Mouse (Mus musculus) liver, embryonic 16.5 days (tissue): ENCODE data around the gene Fkbpl. TPM values are rescaled to one million over a fixed set of nuclear protein-coding genes. Genes with fewer than 3 reads are reported as not detected.

Experiments
- ATAC-seq: fragments of 200-750 bp; cut with Nextera tagmentation; 2 replicates; pipeline ENCODE4 v1.8.0; 2017; ENCODE audit warnings: low read depth, mild to moderate bottlenecking, moderate number of reproducible peaks, moderate library complexity
- H3K27ac ChIP-seq: fragments of 300-500 bp; sonication (generic); 2 replicates; pipeline ENCODE4 v1.5.1; 2014; ENCODE audit warnings: mild to moderate bottlenecking, low read length
- H3K27me3 ChIP-seq: fragments of 300-500 bp; sonication (generic); 2 replicates; pipeline ENCODE4 v1.6.1; 2014; ENCODE audit warnings: low read depth, low read length, mixed read lengths; ENCODE audit not compliant: control insufficient read depth, insufficient read depth
- H3K36me3 ChIP-seq: fragments of 300-500 bp; sonication (generic); 2 replicates; pipeline ENCODE4 v1.6.1; 2014; ENCODE audit warnings: mild to moderate bottlenecking; ENCODE audit not compliant: control insufficient read depth, insufficient read depth
- H3K4me1 ChIP-seq: fragments of 300-500 bp; sonication (generic); 2 replicates; pipeline ENCODE4 v1.6.1; 2014; ENCODE audit warnings: low read depth, low read length, mixed read lengths; ENCODE audit not compliant: control insufficient read depth
- H3K4me2 ChIP-seq: fragments of 300-500 bp; sonication (generic); 2 replicates; pipeline ENCODE4 v1.6.1; 2014; ENCODE audit warnings: low read depth, low read length, mixed read lengths
- H3K4me3 ChIP-seq: fragments of 300-500 bp; sonication (generic); 2 replicates; pipeline ENCODE4 v1.5.1; 2014; ENCODE audit warnings: low read depth, mild to moderate bottlenecking, low read length
- H3K9ac ChIP-seq: fragments of 300-500 bp; sonication (generic); 2 replicates; pipeline ENCODE4 v1.6.1; 2014; ENCODE audit warnings: low read depth, low read length
- H3K9me3 ChIP-seq: fragments of 300-500 bp; sonication (generic); replicated peaks from 2 replicates; pipeline ENCODE4 v1.6.1; 2016; ENCODE audit warnings: low read length; ENCODE audit not compliant: control insufficient read depth
- WGBS: fragments of 180-500 bp; shearing (Covaris S2); extraction: QIAGEN DNeasy Blood & Tissue Kit; methylation state at CpG from one replicate; pipeline ENCODE4 v1.1.7; 2014; ENCODE audit not compliant: insufficient replicate concordance; 5-methylcytosine and 5-hydroxymethylcytosine counted together
- polyA plus RNA-seq: library from polyadenylated mRNA; unstranded; fragments of >200 nt; fragmentation: Nextera tagmentation; extraction: Ambion mirVana; gene quantifications from 2 replicates; pipeline ENCODE4 v1.2.1, GENCODE M21; 2015

The Fkbpl gene
- polyA plus RNA-seq, 1 experiment from 2014 or later = 3.7 TPM

DNA sequence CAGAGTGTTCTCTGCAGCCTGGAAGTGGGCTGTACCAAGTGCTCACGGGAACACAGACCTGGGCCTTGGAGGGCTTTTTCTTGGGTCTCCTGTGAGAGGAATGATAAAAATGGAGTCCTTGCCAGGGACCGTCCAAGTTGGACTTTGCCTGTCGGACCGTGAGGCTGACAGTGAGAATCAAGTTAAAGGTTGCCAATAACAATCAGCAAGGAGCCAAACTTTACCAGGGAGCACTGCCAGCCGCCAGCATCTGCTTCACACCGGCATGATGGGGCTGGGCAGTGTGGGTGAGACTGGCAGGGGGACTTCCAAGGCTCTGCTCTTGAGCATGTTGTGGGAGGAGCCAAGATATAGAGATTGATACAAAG is 31.5 kb downstream of the Fkbpl start:
- ATAC-seq = no peak
- no peaks in the 10 kb centered on the region for H3K4me1 ChIP-seq
- no peak overlapping the region for H3K4me2 ChIP-seq
- H3K9ac ChIP-seq = no peak overlapping the region
- peaks cover 51% of the 10 kb centered on the region for H3K27me3 ChIP-seq
- H3K36me3 ChIP-seq = no peaks in the 10 kb centered on the region
- H3K27ac ChIP-seq = no peak overlapping the region
- H3K4me3 ChIP-seq = no peak overlapping the region
- no peaks in the 10 kb centered on the region for H3K9me3 ChIP-seq
- 54% methylated on average over 6 of the region's 6 CpGs for WGBS

DNA sequence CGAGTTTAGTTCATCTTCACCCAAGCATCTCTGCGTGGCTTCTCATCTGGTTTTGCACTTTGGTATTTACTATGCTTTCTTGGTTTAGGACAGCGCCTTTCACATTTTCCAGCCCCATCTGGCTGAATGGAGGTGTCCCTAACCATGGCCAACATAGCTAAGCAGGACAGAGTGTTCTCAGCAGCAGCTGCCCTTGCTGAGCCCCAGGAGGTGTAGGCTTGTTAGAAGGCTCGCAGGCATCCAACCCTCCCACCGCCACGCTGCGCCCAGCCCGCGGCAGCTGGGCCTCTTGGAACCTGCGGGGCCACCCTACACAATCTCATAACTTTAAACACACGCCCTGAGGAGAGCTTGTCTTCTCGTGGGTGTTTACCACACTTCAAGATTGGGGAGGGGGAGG is 32.1 kb downstream of the Fkbpl start:
- no peak overlapping the region for H3K4me3 ChIP-seq
- peaks cover 45% of the 10 kb centered on the region for H3K27me3 ChIP-seq
- no peaks in the 10 kb centered on the region for H3K9me3 ChIP-seq
- no peaks in the 10 kb centered on the region for H3K4me1 ChIP-seq
- H3K9ac ChIP-seq = no peak overlapping the region
- no peak overlapping the region for H3K27ac ChIP-seq
- ATAC-seq = no peak
- no peaks in the 10 kb centered on the region for H3K36me3 ChIP-seq
- whole genome bisulfite sequencing = 60% methylated on average over 12 of the region's 12 CpGs
- no peak overlapping the region for H3K4me2 ChIP-seq

DNA sequence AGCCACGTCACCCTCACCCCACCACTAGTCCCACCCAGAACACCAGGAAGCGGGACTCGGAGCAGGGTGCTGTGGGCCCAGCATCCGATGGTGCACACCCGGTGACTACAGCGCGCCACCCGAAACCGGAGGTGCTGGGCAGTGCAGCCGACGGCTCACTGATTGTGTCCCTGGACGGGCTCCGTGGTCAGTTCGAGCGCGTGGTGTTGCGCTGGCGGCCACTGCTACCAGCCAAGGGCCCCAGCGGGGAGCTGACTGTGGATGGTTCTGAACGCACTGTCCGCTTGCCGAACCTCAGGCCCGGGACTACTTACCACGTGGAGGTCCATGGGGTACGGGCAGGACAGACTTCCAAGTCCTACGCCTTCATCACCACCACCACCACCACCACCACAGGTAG is 35.6 kb downstream of the Fkbpl start:
- peaks cover 22% of the 10 kb centered on the region for H3K27me3 ChIP-seq
- H3K9me3 ChIP-seq = no peaks in the 10 kb centered on the region
- no peaks in the 10 kb centered on the region for H3K4me1 ChIP-seq
- no peaks in the 10 kb centered on the region for H3K36me3 ChIP-seq
- H3K9ac ChIP-seq = no peak overlapping the region
- no peak overlapping the region for H3K4me2 ChIP-seq
- no peak for ATAC-seq
- 69% methylated on average over 26 of the region's 26 CpGs for WGBS
- H3K27ac ChIP-seq = no peak overlapping the region
- no peak overlapping the region for H3K4me3 ChIP-seq

DNA sequence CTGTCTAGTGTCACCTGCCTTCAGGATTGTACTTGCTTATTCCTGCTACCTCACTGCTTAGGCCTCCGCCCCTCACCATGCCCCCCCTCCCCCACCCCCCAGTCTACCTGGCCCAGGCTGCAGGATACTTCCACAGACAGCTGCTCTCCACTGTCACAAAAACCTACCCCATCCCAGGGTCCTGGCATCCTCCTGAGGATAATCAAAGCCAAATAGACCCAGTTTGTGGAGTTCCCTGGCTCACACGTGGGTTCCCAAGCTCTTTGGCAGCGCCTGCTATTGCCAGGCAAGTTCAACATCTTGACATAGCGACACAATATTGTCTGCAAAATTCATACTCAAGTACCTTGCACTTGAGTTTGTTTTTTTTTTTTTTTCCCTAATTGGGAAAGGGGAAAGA is 36.1 kb downstream of the Fkbpl start:
- 66% methylated on average over 4 of the region's 4 CpGs for WGBS
- Histone ChIP-seq H3K9me3 (no peaks in the 10 kb centered on the region), H3K4me1 (no peaks in the 10 kb centered on the region), H3K27ac (no peak overlapping the region), H3K9ac (no peak overlapping the region), H3K4me2 (no peak overlapping the region), H3K27me3 (peaks cover 22% of the 10 kb centered on the region), H3K4me3 (no peak overlapping the region), H3K36me3 (no peaks in the 10 kb centered on the region)
- no peak for ATAC-seq

DNA sequence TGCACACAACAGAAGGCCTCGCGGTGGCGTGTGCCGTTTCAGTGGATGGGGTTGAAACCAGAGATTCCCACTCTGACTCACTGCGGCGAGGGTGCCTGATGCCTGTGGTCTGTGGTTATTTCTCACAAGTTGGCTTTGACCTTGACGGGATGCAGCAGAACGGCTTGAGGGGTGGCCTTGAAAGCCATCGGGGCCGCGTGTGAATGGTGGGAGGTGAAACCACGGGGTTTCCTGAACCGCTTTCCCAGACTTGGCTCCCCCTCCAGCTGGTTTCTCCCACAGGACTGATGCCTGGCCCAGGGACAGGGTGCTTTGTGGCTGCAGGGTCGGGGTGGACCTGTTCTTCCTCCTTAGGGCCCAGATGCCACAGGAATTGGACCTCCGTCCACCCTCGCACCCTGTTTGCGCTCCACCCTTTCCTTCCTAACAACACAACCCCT is 36.6 kb downstream of the Fkbpl start:
- no peak overlapping the region for H3K4me2 ChIP-seq

GRCm38 (mm10) chr17:34681881-34682536 is 37.4 kb downstream of the Fkbpl start:
- Histone ChIP-seq H3K27ac (no peak overlapping the region), H3K36me3 (no peaks in the 10 kb centered on the region), H3K27me3 (peaks cover 19% of the 10 kb centered on the region), H3K4me2 (no peak overlapping the region), H3K9me3 (no peaks in the 10 kb centered on the region), H3K9ac (no peak overlapping the region), H3K4me3 (no peak overlapping the region), H3K4me1 (no peaks in the 10 kb centered on the region)
- 52% methylated on average over 11 of the region's 11 CpGs for WGBS
- no peak for ATAC-seq

More for the DNA sequence above, 36.6 kb downstream of the Fkbpl start:
- H3K4me3 ChIP-seq = no peak overlapping the region
- no peaks in the 10 kb centered on the region for H3K36me3 ChIP-seq
- 15% methylated on average over 17 of the region's 17 CpGs for WGBS
- H3K9me3 ChIP-seq = no peaks in the 10 kb centered on the region
- peaks cover 22% of the 10 kb centered on the region for H3K27me3 ChIP-seq
- no peak overlapping the region for H3K9ac ChIP-seq
- no peak overlapping the region for H3K27ac ChIP-seq
- no peaks in the 10 kb centered on the region for H3K4me1 ChIP-seq
- no peak for ATAC-seq

- Histone ChIP-seq H3K9me3 (no peaks in the 10 kb centered on the region), H3K4me2 (no peak overlapping the region), H3K4me1 (no peaks in the 10 kb centered on the region), H3K4me3 (no peak overlapping the region), H3K36me3 (no peaks in the 10 kb centered on the region), H3K27ac (no peak overlapping the region), H3K27me3 (peaks cover 17% of the 10 kb centered on the region), H3K9ac (no peak overlapping the region)
- no peak for ATAC-seq
- WGBS = 58% methylated on average over 8 of the region's 8 CpGs
Observed at GRCm38 (mm10) chr17:34683179-34683578, 38.6 kb downstream of the Fkbpl start.

DNA sequence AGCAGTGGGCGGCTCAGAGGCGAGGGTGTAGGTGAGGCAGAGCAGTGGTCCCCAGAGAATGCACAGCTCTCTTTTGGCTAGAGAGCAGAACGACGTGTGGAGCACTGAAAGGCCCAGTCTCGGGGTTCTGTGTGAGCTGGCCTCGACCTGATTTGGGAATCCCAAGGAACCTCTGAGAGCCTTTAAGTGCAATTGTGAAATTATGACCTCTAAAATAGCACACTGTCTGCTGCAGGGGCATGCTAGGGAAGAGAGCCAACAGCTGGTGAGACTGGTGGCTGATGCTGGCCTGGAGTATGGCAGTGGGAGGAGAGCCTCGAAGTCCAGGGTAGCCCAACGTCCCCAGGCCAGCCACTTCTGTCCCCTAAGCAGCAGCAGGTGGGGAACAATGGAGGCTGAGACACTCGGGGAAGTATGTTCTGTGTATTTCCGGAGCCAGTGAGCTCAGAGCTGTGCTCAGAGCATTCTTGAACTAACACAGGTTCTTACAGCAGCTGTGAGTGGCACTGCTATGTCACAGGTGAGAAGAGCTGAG is 39.2 kb downstream of the Fkbpl start:
- H3K4me1 ChIP-seq = no peaks in the 10 kb centered on the region
- no peak overlapping the region for H3K27ac ChIP-seq
- H3K4me3 ChIP-seq = no peak overlapping the region
- 51% methylated on average over 10 of the region's 10 CpGs for WGBS
- H3K4me2 ChIP-seq = no peak overlapping the region
- ATAC-seq = no peak
- no peaks in the 10 kb centered on the region for H3K36me3 ChIP-seq
- H3K27me3 ChIP-seq = peaks cover 16% of the 10 kb centered on the region
- H3K9ac ChIP-seq = no peak overlapping the region
- no peaks in the 10 kb centered on the region for H3K9me3 ChIP-seq

DNA sequence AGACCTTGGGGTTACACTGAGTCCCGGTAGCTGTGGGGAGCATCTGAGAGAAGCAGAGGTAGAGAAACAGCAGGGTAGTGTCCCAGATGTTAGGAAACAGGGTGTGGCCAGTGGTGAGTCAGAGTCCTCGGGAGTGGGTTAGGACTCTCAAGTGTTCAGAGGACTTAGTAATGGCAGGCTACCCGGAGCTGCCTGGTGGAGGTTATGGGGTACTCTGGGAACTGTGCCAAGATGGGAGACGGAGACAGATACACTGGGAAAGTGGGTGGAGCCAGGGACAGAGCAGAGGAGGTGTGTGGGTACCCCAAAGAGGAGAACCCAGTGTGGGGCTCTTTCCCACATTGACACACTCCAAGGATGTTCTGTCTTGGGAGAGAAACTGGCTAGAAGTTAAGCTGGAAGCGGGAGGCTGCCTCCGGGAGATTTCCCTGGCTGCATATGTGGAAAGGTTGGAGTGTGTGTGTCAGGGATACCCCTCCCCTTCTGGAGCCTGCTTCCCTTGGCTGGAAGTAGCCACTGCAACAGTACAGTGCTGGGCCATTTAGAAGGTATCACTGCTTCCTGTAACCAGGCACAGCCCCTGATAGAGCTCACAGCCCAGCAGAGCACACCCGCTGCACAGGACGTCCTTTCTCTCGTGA is 39.8 kb downstream of the Fkbpl start:
- no peak for ATAC-seq
- Histone ChIP-seq H3K9ac (no peak overlapping the region), H3K4me2 (no peak overlapping the region), H3K9me3 (no peaks in the 10 kb centered on the region), H3K4me1 (no peaks in the 10 kb centered on the region), H3K4me3 (no peak overlapping the region), H3K27me3 (peaks cover 10% of the 10 kb centered on the region), H3K36me3 (no peaks in the 10 kb centered on the region), H3K27ac (no peak overlapping the region)
- WGBS = 45% methylated on average over 9 of the region's 9 CpGs
